Mouse (Mus musculus) myocyte (in vitro differentiated cells): ENCODE measurements at regions not wholly inside any gene's neighbourhood (a gene's known extent, or its start where the extent isn't known, plus 50 kb on each side); places are given as distances from the start of the nearest gene placed in this dataset.

Experiments
- CEBPB ChIP-seq: IDR thresholded peaks from 2 replicates; pipeline ENCODE4 v1.6.1; 2011; ENCODE audit warnings: mild to moderate bottlenecking, moderate library complexity; ENCODE audit not compliant: poor library complexity, insufficient read depth, severe bottlenecking
- E2F4 ChIP-seq: IDR thresholded peaks from one replicate; pipeline ENCODE4 v1.6.1; 2011; ENCODE audit warnings: mild to moderate bottlenecking, control low read depth, moderate library complexity; ENCODE audit not compliant: insufficient read depth
- MAX ChIP-seq: IDR thresholded peaks from one replicate; pipeline ENCODE4 v1.6.1; 2011; ENCODE audit warnings: low read depth, mild to moderate bottlenecking, control low read depth
- MYOD1 ChIP-seq, 3 experiments: IDR thresholded peaks; one replicate each; pipeline ENCODE4 v1.6.1; 2011; ENCODE audit warnings: control low read depth in 2 of 3, low read depth in 2 of 3, mild to moderate bottlenecking in 2 of 3, moderate library complexity in 1 of 3; ENCODE audit not compliant: insufficient read length in 2 of 3, control insufficient read depth in 1 of 3
- POLR2A ChIP-seq: IDR thresholded peaks from one replicate; pipeline ENCODE4 v1.6.1; 2011; ENCODE audit warnings: low read depth, mild to moderate bottlenecking, control low read depth, moderate library complexity; ENCODE audit not compliant: insufficient read length
- POLR2AphosphoS2 ChIP-seq: IDR thresholded peaks from one replicate; pipeline ENCODE4 v1.6.1; 2011; ENCODE audit warnings: low read depth, control low read depth; ENCODE audit not compliant: insufficient read length
- REST ChIP-seq: IDR thresholded peaks from one replicate; pipeline ENCODE4 v1.6.1; 2011; ENCODE audit warnings: mild to moderate bottlenecking, control low read depth, moderate library complexity; ENCODE audit not compliant: insufficient read depth, insufficient read length
- SRF ChIP-seq: IDR thresholded peaks from one replicate; pipeline ENCODE4 v1.6.1; 2011; ENCODE audit warnings: low read depth; ENCODE audit not compliant: control insufficient read depth, insufficient read length
- TCF12 ChIP-seq: IDR thresholded peaks from one replicate; pipeline ENCODE4 v1.6.1; 2011; ENCODE audit warnings: mild to moderate bottlenecking, control low read depth; ENCODE audit not compliant: poor library complexity, insufficient read depth, severe bottlenecking
- USF1 ChIP-seq: IDR thresholded peaks from one replicate; pipeline ENCODE4 v1.6.1; 2011; ENCODE audit warnings: low read depth, mild to moderate bottlenecking, control low read depth, moderate library complexity

GRCm38 (mm10) chr12:106618684-106619083, 608.7 kb downstream of the Vrk1 start:
- no peak for TF ChIP-seq POLR2A
- no peak for TF ChIP-seq USF1
- no peak for TF ChIP-seq REST
- TF ChIP-seq E2F4: no peak
- TF ChIP-seq MYOD1 (IDR thresholded peaks at IDR 0.05; ENCODE audit: control insufficient read depth in 1 of 3, insufficient read length in 2 of 3, low read depth in 2 of 3): no peak
- TF ChIP-seq POLR2AphosphoS2: no peak
- no peak for TF ChIP-seq TCF12
- no peak for TF ChIP-seq CEBPB
- no peak for TF ChIP-seq MAX
- TF ChIP-seq SRF: no peak
